Mouse (Mus musculus): Measurements from ENCODE around the gene 4930518I15Rik. TPM values are rescaled to one million over a fixed set of nuclear protein-coding genes. Genes with fewer than 3 reads are reported as not detected.
"Not testable (repeated sequence)": the region's sequence is repeated elsewhere in the genome, so short reads cannot be mapped to it uniquely, and the experiment has no call there.

Gene 4930518I15Rik
- total and polyA plus RNA-seq, 2 experiments from 2014 or later, result 3.2 TPM; not detected in 1

- ATAC-seq (ENCODE audit: insufficient read depth, low read depth), result no peak
- Histone ChIP-seq H3K27ac (ENCODE audit: low read depth) (peak overlapping the region; percentile 68), H3K9me3 (replicated peaks; ENCODE audit: control insufficient read depth, low read length) (no peaks in the 10 kb centered on the region), H3K4me1 (ENCODE audit: control insufficient read depth, insufficient read depth) (0 out of 2 replicates have a peak, but pooled peaks cover 10% of the 10 kb centered on the region), H3K27me3 (ENCODE audit: control insufficient read depth, insufficient read depth, low read length) (no peaks in the 10 kb centered on the region), H3K4me3 (ENCODE audit: low read depth, low read length) (peak overlapping the region; percentile 23), H3K9ac (replicated peaks; ENCODE audit: low read depth, low read length) (peak overlapping the region; percentile 22; the same call in 1 of the 2 replicates), H3K4me2 (ENCODE audit: low read depth, low read length) (peak overlapping the region; percentile 48), H3K36me3 (replicated peaks; ENCODE audit: control insufficient read depth, insufficient read depth, low read length) (no peaks in the 10 kb centered on the region)
- DNase-seq (ENCODE audit: low spot score), result peak; percentile 63
- 24% methylated on average over 3 of the region's 3 CpGs for WGBS
- TF ChIP-seq EP300 (IDR thresholded peaks at IDR 0.05; ENCODE audit: low read depth), result no peak
- no peak for TF ChIP-seq CTCF (IDR thresholded peaks at IDR 0.05; ENCODE audit: low read depth)
Measured at GRCm38 (mm10) chr2:156857385-156857791, 358 bp downstream of the 4930518I15Rik start.

GRCm38 (mm10) chr2:156856311-156856710 is 1.4 kb downstream of the 4930518I15Rik start:
- ATAC-seq (ENCODE audit: insufficient read depth, low read depth) (no peak), DNase-seq (ENCODE audit: low spot score) (no peak)
- Histone ChIP-seq H3K27me3 (ENCODE audit: control insufficient read depth, insufficient read depth, low read length) (no peaks in the 10 kb centered on the region), H3K4me3 (ENCODE audit: low read depth, low read length) (no peak overlapping the region), H3K4me1 (ENCODE audit: control insufficient read depth, insufficient read depth) (0 out of 2 replicates have a peak, but pooled peaks cover 6% of the 10 kb centered on the region), H3K9ac (replicated peaks; ENCODE audit: low read depth, low read length) (no peak overlapping the region), H3K36me3 (replicated peaks; ENCODE audit: control insufficient read depth, insufficient read depth, low read length) (peaks cover 10% of the 10 kb centered on the region; the same call in 1 of the 2 replicates), H3K9me3 (replicated peaks; ENCODE audit: control insufficient read depth, low read length) (no peaks in the 10 kb centered on the region), H3K4me2 (ENCODE audit: low read depth, low read length) (no peak overlapping the region), H3K27ac (ENCODE audit: low read depth) (no peak overlapping the region)
- TF ChIP-seq CTCF (IDR thresholded peaks at IDR 0.05; ENCODE audit: low read depth) (no peak), EP300 (IDR thresholded peaks at IDR 0.05; ENCODE audit: low read depth) (no peak)
- WGBS, result 88% methylated on average over 1 of the region's 1 CpGs

GRCm38 (mm10) chr2:156853999-156854771 is 3.6 kb downstream of the 4930518I15Rik start:
- not testable (repeated sequence) for ATAC-seq (ENCODE audit: insufficient read depth, low read depth); H3K4me3 ChIP-seq (ENCODE audit: low read depth, low read length); H3K9ac ChIP-seq (replicated peaks; ENCODE audit: low read depth, low read length); H3K4me2 ChIP-seq (ENCODE audit: low read depth, low read length); H3K27ac ChIP-seq (ENCODE audit: low read depth); H3K9me3 ChIP-seq (replicated peaks; ENCODE audit: control insufficient read depth, low read length); H3K27me3 ChIP-seq (ENCODE audit: control insufficient read depth, insufficient read depth, low read length); H3K4me1 ChIP-seq (ENCODE audit: control insufficient read depth, insufficient read depth)
- peak; percentile 65 for TF ChIP-seq CTCF (IDR thresholded peaks at IDR 0.05; ENCODE audit: low read depth)
- 48% methylated on average over 13 of the region's 13 CpGs for WGBS
- peak; percentile 53 for DNase-seq (ENCODE audit: low spot score)
- peaks cover 28% of the 10 kb centered on the region for H3K36me3 ChIP-seq (replicated peaks; ENCODE audit: control insufficient read depth, insufficient read depth, low read length)

DNA sequence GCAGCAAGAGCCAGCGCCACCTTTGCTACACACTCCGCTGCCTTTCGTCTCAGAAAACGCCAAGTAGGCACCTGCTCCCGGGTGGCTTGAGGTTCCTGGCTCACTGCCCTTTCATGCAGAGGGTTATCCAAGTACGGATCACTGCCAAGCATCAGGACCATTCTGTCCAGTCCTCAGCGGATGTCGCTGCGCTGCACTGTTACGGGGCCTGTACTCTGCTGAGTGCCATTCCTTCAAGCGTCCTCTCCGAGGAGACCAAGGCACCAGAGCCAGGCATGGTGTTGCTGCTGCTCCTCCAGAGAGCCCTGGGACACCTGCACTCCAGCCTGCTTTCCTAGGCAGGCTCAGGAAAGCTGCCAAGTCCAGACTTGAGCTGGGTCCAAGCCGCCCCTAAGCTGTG is 4.2 kb downstream of the 4930518I15Rik start:
- WGBS, result 61% methylated on average over 8 of the region's 13 CpGs
- H3K9me3 ChIP-seq (replicated peaks; ENCODE audit: control insufficient read depth, low read length); DNase-seq (ENCODE audit: low spot score); H3K27me3 ChIP-seq (ENCODE audit: control insufficient read depth, insufficient read depth, low read length); H3K4me2 ChIP-seq (ENCODE audit: low read depth, low read length); H3K4me1 ChIP-seq (ENCODE audit: control insufficient read depth, insufficient read depth); H3K4me3 ChIP-seq (ENCODE audit: low read depth, low read length); H3K27ac ChIP-seq (ENCODE audit: low read depth); H3K9ac ChIP-seq (replicated peaks; ENCODE audit: low read depth, low read length): not testable (repeated sequence)
- peaks cover 28% of the 10 kb centered on the region for H3K36me3 ChIP-seq (replicated peaks; ENCODE audit: control insufficient read depth, insufficient read depth, low read length)
- ATAC-seq (ENCODE audit: insufficient read depth, low read depth), result 0 out of 2 replicates have a peak, but pooled peaks have one; percentile 9

DNA sequence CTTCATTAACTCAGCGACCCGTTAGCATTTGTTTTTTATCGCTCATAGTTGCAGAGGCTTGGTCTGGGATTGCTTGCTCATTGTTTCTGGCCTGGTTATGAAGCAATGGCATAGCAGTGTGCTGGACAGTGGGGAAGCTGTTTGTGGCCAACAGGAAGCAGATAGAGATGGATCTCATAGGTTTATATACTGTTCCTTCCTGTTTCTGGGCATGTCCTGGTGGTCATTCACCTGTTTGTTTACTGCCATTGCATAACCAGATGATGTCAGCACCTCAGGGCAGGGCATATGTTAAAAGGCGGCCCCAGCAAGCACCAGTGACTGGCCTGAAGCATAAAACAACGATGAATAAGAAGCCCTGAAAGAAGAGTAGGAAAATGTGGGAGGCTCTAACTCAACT is 7.2 kb downstream of the 4930518I15Rik start:
- Histone ChIP-seq H3K4me3 (ENCODE audit: low read depth, low read length) (no peak overlapping the region), H3K36me3 (replicated peaks; ENCODE audit: control insufficient read depth, insufficient read depth, low read length) (peaks cover 46% of the 10 kb centered on the region), H3K27ac (ENCODE audit: low read depth) (no peak overlapping the region), H3K9me3 (replicated peaks; ENCODE audit: control insufficient read depth, low read length) (no peaks in the 10 kb centered on the region), H3K27me3 (ENCODE audit: control insufficient read depth, insufficient read depth, low read length) (no peaks in the 10 kb centered on the region), H3K4me1 (ENCODE audit: control insufficient read depth, insufficient read depth) (no peaks in the 10 kb centered on the region), H3K9ac (replicated peaks; ENCODE audit: low read depth, low read length) (no peak overlapping the region), H3K4me2 (ENCODE audit: low read depth, low read length) (no peak overlapping the region)
- TF ChIP-seq EP300 (IDR thresholded peaks at IDR 0.05; ENCODE audit: low read depth) (no peak), CTCF (IDR thresholded peaks at IDR 0.05; ENCODE audit: low read depth) (no peak)
- no peak for ATAC-seq (ENCODE audit: insufficient read depth, low read depth)
- 89% methylated on average over 5 of the region's 5 CpGs for WGBS
- DNase-seq (ENCODE audit: low spot score), result no peak

All from heart, postnatal 0 days (tissue).